Mouse (Mus musculus) liver, adult (tissue): Measurements from ENCODE around the gene Bhlha15.

ENCODE experiments used
- GATA4 ChIP-seq: IDR thresholded peaks from 2 replicates; pipeline ENCODE4 v1.6.1; 2014; ENCODE audit warnings: mild to moderate bottlenecking, low read length; ENCODE audit not compliant: insufficient replicate concordance

Gene Bhlha15

DNA sequence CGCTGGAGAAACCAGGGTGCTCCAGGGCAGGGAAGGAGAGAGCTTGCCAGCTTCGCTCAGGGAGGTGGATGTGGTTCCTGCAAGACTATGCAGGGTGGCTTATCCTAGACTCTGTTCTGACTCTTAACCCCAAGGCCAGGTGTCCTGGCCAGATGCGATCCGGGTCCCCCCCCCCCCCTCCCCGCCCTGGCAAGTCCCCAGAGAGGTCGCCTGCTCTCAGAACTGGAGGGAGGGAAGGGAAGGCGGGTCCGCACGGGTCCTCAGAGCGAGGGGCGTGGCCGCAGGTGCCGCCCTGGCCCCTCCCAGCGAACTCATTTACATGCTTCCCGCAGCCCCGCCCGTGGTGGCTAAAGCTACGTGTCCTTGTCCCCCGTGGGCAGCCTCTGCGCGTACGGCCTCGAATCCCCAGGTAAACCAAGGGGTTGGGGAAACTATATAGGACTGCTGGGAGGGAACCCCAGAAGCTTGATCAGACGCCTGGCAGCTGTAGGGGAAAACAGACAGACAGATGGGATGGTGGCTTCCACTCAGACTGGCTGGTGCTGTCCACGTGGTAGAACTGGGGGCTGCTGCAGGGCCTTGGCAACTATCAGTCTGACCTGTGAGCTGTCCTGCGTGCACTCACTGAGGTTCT lies at the start of gene Bhlha15:
Gene Bhlha15, plus strand, starts transcription at position 337 of the 634 bp plus-strand sequence.
- TF ChIP-seq GATA4, result no peak

DNA sequence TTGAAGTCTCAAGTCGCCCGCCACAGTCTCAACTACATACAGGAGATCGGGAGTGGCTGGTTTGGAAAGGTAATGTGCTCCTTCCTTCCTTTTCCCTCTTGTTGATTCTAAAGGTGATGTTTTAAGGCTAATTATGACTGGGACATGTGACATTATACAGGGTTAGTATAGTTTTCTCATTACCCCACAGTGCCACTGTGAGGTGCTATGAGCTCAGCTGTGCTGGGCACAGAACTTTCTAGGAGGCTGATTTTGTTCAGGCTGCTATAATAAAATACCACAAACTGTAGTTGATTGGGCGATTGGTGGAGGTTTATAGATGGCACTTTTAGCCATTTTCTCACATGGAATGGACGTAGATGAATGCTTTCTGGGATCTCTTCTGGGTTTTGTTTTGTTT lies 46.6 kb upstream of the Bhlha15 start:
- no peak for TF ChIP-seq GATA4

DNA sequence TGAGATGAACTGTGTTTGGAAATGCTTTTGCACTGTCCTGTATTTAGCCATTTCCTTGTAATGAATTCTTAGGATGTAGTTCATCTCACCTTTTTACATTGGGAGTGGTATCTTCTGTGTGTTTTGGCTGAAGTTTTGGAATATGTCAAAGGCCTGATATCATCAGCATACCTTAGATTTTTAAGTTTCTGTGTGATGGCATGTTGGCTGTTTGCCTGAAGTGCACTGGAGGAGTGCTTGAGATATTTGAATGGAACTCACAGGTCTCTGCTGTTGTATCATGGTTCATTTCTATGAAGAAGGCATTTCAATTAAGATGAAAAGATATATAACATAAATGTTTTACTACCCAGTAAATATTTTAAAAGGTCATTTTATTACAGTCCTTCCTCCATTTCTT lies 43.2 kb upstream of the Bhlha15 start:
- no peak for TF ChIP-seq GATA4

DNA sequence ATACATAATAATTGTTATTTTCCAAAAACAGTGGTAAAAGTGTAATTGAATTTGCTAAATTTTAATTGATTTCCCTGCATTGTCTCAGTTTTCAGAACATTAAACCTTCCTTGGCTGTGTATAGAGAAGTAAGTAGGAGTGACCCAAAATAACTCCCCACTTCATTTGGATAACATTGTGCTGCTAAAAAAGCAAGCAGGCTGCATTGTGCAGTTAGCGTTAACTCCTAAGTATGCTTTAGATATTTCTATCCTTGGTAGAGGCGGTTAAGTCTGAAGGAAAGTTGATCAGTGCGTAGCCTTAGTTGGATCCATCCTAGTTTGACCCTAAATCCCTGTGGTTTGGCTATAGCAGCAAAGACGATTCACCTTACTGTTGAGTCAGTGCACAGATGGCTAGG lies 40.6 kb upstream of the Bhlha15 start:
- no peak for TF ChIP-seq GATA4

DNA sequence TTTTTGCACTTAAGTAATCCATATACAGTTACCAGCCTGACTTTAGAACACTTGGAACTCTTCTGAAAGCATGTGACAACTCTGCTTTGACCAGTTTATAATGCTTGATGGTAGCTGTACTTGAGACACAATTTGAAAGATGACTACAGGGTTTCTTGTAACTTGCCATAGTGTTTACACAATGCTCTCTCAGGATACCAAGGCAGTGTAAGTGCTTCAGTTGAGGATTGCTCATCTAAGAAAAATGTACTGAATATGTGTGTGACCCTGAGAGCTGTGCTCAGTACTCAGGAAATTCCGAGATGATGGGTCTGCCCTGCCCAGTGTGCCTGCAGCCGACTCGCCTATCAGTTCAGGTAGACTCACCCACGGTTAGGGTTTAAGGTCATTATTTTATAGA lies 38.8 kb upstream of the Bhlha15 start:
- TF ChIP-seq GATA4, result no peak

DNA sequence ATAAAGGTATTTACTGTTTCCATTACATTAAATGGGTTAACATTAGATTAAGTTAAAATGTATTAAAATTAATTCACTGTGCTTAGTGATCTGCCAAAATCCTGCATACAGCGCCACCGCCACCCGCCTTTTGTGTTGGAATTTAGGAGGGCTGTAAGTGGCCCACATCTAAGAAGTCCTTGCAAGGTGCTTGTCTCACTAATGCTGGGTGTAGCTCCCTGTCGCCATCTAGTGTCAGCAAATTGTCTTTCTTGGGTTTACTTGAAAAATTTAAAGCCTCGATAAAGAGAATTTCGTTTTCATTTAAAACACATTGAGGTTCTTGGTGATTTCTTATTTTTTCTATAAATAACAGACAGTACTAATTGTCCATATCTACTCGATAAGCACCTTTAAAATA lies 35.6 kb upstream of the Bhlha15 start:
- TF ChIP-seq GATA4, result no peak

DNA sequence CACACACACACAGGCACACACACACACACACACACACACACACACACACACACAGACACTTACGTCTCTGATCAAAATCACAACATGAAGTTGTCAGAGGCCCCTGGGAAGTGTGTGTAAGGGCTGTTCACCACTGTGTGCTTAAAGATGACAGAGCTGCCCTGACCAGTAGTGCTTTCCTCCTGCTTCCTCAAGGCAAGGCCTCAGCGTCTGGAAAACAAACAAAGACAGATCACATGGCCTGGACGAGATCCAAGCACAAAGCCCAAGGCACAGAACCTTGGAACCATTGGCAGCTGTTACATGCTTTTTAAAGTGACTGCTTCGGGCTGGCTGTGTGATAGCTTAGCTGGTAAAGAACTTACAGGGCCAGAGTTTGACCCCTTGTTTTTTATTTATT lies 31.5 kb upstream of the Bhlha15 start:
- no peak for TF ChIP-seq GATA4

DNA sequence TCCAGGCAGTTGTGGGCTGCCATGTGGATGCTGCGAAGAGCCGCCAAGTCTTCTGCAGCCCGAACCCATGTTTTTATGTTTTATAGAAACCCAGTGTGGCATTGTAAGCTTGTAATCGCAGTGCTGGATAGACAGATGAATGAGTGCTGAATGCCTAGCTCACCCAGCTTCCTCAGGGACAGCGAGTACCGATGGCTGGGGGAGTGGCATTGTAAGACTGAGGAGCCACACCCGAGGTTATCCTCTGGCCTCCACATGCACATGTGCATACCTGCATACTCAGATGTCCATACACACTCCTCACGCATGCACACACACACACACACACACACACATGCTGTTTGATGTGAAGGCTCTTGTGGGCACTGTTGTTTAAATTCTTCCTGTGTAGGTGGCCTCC lies 30.9 kb upstream of the Bhlha15 start:
- TF ChIP-seq GATA4, result no peak

DNA sequence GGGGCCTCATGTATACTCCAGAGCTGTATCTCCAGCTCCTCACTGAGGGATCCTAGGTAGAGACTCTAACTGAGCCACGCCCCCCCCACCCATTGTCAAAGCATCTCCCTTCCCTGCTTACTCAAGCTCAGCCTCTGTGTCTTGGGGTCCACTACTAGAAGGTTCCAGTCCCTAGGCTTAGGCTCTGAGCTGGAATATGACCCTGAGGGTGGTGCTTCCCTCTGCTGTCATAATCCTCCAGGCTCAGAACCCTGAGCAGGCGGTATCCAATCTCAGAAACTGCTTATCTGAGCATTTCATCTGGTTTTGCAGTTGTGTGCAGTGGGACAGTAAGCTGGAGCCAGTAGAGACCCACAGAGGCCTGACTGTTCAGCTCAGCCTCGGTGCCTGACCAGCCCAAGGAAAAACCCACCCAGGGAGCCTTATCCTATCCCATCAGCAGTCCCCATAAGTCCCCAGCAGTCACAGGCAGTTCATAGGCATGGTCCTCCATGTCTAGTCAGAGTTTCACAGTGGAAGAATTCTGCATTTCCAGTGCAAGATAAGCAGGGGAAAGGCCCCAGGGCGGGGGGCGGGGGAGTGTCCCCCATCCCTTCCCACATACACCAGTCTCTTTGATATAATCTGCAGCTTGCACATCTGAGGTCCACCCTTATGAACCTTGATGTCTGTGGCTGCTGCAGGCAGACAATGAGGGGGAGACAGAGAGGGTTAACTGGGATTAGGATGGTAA lies 27.8 kb upstream of the Bhlha15 start:
- TF ChIP-seq GATA4, result no peak

DNA sequence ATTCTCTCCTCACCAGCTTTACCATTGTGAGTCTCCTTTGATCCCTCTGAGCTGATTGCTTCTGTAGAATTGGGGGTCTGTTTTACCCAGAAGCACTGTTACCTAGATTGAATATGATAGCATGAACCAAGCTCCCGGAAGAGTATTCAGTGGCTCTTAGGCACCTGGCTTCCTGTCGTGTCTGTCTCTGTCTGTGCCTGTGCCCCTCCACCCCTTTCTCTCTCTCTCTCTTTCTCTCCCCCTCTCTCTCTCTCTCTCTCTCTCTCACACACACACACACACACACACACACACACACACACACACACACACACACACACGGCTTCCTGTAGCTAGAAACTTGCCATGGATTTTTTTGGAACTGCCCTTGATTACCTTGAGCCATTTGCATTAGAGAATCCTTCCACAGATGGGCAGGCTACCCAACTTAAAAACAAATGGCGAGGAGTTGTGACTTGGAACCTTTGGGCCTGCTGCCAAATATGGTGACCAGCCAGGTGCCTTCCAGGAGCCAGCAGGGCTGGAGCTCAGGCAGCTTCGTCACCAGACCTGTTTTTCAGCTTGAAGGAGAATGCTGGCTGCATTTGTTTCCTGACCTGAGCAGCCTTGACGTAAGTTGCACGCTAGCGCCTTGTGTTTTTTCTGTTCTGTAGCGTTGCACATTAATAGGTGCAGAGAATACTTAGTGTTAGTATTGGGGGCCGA lies 27.1 kb upstream of the Bhlha15 start:
- no peak for TF ChIP-seq GATA4

DNA sequence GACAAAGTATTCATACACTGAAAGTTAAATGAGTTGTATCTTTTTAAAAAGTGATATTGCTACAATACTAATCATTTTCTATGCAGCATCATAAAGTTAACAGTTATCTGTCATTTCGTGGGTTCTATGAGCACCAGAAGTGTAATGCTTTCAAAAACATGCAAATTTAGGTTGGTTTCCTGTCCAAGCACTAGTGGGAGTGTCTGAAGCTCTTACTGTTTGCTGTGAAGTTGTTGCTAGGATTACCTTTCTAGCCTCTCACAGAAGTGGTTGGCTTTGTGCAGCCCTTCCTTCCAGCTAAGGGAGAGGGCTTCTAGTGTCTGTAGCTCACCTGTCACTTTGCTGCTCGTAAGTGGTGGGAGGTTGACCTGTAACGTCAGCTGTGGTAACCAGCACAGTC lies 24.3 kb upstream of the Bhlha15 start:
- TF ChIP-seq GATA4, result no peak

DNA sequence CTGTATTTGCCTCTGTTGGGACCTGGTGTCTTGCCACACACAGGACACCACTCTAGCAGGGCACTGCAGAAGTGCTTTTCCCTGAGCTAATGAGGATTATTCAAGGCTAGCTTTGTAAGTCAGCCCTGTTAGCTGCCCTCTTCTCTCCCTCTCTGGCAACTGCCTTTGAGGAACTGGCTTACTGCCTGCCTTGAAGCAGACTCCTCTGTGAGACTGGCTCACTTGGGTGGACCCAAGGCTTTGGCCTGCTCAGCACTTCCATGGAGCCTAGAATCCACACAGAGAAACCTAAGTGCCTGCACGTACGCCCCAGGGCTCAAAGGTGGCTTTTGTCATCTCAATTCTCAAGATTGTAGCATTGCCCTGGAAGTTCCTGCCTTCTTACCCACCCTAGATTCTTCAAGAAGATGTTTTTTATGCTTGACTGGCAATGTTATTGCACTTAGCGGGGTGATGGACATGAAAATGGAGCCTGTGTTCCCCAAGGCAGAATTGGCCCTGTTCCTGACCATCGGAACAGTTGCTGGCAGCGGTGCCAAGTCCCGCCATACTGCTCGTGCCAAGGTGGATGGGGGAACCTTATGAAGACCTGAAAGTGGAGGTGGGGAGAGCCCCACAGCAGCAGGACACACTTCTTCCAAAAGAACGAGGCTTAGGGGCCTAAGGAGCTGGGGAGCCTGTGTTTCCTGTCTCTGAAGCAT lies 20.7 kb upstream of the Bhlha15 start:
- no peak for TF ChIP-seq GATA4

DNA sequence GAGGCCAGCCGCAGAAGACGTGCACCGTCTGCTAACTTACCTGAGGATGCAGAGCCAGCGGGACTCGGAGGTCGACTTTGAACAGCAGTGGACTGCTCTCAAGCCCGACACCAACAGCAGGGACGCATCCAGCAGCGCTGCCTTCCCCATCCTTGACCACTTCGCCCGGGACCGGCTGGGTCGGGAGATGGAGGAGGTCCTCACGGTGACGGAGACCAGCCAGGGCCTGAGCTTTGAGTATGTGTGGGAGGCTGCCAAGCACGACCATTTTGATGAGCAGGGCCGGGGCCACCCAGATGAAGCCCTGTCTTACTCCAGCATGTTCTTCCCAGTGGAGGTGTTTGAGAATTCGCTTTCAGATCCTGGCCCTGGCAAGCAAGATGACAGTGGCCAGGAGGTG lies 16.4 kb upstream of the Bhlha15 start:
- no peak for TF ChIP-seq GATA4

DNA sequence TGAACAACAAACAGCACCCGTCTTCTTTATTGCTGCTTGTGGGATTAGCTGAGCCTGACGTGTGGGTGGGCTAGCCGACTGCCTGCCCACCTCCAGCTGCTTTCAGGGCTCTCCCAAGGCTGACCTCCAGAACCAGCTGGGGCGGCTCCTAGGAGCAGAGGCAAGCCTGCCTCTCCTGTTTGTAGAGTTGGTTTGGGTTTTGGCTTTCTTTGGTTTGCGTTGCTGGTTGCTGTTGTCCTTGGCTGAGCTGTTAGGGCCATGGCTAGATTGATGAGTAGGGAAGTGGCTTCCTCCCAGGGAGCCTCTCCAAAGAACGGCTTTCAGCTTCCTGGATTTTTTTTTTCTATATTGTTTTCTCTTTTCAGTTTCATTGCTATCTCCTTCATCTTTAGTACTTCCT lies 11.9 kb upstream of the Bhlha15 start:
- TF ChIP-seq GATA4, result no peak

DNA sequence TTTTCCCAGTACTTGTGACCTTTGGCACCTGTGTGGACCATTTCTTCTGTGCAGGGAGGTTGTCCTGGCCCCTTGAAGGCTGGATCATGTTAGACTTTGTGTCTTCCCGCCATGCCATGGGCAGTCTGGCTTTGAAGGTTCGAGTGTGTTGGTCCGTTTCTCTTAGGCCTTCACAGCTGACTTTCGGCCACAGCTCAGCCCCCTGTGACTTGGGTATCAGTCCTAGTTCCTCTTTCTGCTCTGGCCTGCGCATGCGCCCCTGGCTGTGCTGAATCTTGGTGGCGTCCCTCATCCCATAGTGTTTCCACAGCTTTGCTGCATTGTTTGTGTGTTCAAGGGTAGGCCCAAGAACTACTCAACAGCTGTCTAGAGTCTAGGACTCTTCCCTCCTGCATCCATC lies 8.8 kb upstream of the Bhlha15 start:
- no peak for TF ChIP-seq GATA4
